Mouse (Mus musculus): ENCODE results near the gene Tspo.

Tspo gene

GRCm38 (mm10) chr15:83583419-83584156, 20.2 kb downstream of the Tspo start:
- peak; percentile 73 for DNase-seq (ENCODE audit: low read depth)

DNA sequence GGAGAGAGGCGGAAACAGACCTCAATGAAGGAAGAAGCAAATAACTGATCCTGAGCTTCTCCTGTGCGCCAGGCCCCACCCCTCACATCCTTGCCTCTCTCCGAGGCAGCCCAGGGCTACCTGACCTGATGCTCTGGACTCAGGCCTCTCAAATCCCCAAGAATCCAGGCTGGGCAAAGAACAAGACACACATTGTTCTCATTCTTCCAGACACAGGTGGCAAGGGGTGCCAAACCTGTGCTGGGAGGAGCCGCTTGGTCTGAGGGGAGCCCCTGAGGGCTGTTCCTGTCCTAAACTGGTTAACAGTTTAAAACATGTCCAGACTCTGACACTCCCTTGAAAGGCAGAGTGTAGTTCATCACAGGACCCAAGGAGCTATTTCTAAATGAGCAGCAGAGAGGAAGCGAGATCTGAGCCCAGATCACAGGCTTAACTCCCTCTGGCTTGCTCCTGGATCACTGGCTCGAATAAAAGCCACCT, 21.4 kb downstream of the Tspo start:
- no peak for DNase-seq (ENCODE audit: low read depth)

- no peak for DNase-seq (ENCODE audit: low read depth)
These were observed 27.4 kb downstream of the Tspo start for GRCm38 (mm10) chr15:83590841-83591240.

DNA sequence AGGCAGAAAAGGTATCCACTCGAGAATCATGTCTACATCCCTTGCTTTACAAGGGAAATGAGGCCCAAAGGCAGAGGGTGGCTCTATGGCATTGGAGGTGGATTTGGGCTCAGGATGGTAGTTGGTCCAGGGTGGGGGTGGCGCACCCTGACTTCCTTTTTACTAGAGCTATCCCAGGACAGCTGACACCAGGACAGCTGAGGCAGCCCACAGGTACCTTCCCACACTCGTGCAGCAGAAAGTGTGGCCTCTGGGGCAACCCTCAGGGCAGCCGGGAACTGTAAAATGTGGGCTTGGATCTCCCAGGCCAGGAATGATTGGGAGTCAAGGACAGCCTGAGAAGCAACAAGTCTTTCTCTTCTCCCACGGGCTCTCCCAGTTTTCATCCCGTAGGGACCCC, 28.4 kb downstream of the Tspo start:
- no peak for DNase-seq (ENCODE audit: low read depth)

- DNase-seq (ENCODE audit: low read depth) = no peak
These were observed 29.1 kb downstream of the Tspo start for GRCm38 (mm10) chr15:83592260-83593188.

- no peak for DNase-seq (ENCODE audit: low read depth)
These were observed 29.8 kb downstream of the Tspo start for GRCm38 (mm10) chr15:83593189-83593585.

DNA sequence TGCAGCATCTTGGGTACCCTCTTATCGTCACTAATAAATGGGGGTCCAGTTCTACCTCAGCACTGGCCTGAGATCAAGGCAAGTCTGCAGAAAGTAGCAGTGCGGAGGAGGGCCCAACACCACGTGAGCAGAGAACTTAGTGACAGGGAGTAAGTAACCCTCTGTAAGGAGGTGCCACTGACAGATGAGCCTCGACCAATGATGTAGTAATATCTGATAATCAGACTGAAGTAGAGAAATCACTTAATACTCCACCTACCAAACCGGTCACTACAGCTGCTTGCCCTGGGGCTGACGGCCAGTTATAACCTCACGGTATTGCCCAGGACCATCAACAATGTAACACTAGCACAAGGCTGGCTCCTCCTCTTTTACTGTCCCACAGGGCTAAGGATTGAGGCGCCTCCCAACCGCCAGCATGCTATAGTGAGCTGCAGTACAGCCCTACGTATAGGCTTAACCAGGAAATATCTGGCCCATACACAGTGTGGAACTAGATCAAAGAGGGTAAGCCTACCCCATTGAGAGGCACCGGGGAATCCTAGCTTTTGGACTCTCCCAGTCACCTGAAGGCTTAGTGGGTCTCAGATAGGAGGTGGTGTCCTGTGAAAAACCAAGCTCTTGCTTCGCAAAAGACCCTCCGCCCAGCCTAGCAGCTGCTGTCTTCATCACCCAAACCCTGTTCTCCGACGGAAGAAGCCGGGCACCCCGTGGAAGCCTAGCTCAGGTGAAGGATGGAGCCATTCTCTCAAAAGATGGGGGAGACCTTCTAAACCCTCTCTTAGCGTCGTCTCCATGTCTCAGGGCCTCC, 30.5 kb downstream of the Tspo start:
- peak; percentile 57 for DNase-seq (ENCODE audit: low read depth)

- peak; percentile 99 for DNase-seq (ENCODE audit: low read depth)
These were observed 31.3 kb downstream of the Tspo start, which contains the start of gene Ttll12 for GRCm38 (mm10) chr15:83594513-83595363. Gene Ttll12, minus strand, starts transcription at chr15:83595157.

DNA sequence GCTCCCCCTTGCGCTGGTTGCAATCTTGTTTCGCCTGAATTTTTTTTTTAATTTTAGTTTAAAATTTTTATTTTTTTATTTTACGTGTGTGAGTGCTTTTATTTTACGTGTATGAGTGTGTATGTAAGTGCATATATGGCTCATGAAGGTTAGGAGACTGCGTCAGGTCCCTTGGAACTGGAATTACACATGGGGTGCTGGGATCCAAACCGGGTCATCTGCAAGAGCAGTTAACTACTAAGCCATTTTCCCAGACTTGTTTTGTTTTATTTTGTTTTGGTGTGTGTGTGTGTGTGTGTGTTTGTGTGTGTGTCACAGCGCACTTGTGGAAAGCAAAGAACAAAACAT, 31.9 kb downstream of the Tspo start:
- peak; percentile 11 for DNase-seq (ENCODE audit: low read depth)

GRCm38 (mm10) chr15:83596833-83597232, 33.4 kb downstream of the Tspo start:
- DNase-seq (ENCODE audit: low read depth) = no peak

DNA sequence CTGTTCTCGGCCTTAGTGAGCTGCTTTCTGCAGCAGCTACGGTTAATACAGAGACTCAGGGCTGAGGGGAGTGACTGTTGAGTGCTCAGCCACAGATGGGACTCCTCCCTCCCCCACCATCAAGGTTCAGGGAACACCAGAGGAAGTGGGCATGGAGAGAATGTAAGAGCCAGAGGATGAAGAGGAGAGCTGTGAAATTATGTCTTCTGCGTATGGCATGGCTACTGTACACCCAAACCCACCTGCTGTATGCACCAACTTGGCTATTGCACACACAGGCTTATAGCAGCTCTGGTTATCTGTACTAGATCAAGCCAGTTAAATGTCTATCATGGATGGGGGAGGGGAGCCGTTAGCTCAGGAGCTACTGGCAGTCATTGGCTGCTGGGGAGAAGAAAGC, 37.8 kb downstream of the Tspo start:
- no peak for DNase-seq (ENCODE audit: low read depth)

- DNase-seq (ENCODE audit: low read depth) = no peak
These were observed 39.1 kb downstream of the Tspo start for GRCm38 (mm10) chr15:83602372-83603045.

GRCm38 (mm10) chr15:83603046-83603396, 39.6 kb downstream of the Tspo start:
- DNase-seq (ENCODE audit: low read depth) = no peak

GRCm38 (mm10) chr15:83603426-83603825, 40.0 kb downstream of the Tspo start:
- DNase-seq (ENCODE audit: low read depth) = no peak

- DNase-seq (ENCODE audit: low read depth) = no peak
These were observed 42.8 kb downstream of the Tspo start for GRCm38 (mm10) chr15:83606216-83606615.

GRCm38 (mm10) chr15:83606700-83607099, 43.3 kb downstream of the Tspo start:
- no peak for DNase-seq (ENCODE audit: low read depth)

DNA sequence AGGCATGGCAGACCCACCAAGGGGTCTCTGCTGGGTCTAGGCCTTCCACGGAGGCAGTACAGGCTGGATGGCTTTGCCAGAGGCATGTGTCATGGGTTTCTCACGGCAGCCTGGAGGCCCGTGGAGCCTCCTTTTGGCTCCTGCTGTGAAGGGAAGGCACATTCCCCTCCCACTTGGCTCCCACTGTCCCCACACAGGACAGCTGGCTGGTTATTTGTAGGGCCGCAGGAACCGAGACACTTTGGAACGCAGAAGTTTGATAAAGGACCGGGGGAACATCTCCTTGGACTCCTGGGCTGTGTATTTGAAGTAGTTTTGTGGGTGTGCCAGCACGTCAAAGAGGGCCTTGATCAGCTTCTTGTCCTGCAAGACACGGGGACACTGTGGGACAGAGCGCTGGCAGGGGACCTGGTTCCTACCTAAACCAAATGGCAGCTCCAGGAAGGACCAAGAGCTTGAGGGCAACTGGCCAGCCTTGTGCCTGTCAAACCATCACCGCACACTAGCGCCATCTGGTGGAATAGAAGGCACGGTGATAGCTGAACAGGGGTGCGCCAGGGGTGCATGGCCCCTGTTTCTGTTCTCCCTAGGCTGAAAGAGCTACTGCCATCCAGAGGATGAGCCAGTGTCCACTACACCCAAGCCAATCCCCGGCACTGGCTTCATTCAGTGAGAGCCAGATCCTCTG, 43.9 kb downstream of the Tspo start:
- DNase-seq (ENCODE audit: low read depth) = peak; percentile 87

DNA sequence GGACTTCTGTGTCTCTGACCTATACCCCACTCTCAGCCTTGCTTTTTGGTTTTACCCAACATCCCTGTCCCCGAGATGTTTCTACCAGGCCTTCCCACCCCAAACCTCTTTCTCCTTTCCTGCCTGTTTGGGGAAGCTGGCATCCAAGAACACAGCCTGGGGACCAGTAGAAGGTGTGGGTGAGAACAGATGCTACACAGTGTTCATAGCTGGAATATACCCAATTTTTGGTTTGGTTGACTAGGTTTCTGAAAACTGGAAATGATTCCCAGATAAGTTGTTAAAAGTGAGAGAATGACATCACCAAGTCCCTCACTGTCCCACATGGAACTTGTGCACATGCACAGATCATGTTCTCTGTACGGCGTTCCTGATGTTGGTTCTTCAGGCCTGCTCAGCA, 51.9 kb downstream of the Tspo start:
- DNase-seq (ENCODE audit: low read depth) = no peak

Data from NIH3T3 (cell line).